Mouse (Mus musculus): ENCODE data around the gene 4931422A03Rik. TPM values are rescaled to one million over a fixed set of nuclear protein-coding genes. Genes with fewer than 3 reads are reported as not detected.
A peak's percentile ranks its signal among the peaks of the same experiment; 100 is the strongest.

The 4931422A03Rik gene
- polyA plus RNA-seq, 1 experiment from 2014 or later: 2.6 TPM

GRCm38 (mm10) chr2:103932480-103932879 lies 95.7 kb downstream of the 4931422A03Rik start:
- Histone ChIP-seq H3K4me2 (ENCODE audit: low read length) (no peak overlapping the region), H3K27me3 (ENCODE audit: control insufficient read depth, insufficient read depth, low read length) (no peaks in the 10 kb centered on the region)
- ATAC-seq (ENCODE audit: low FRiP score, low TSS enrichment): no peak

GRCm38 (mm10) chr2:103932025-103932424 lies 96.1 kb downstream of the 4931422A03Rik start:
- no peak for DNase-seq

More at GRCm38 (mm10) chr2:103932480-103932879, 95.7 kb downstream of the 4931422A03Rik start:
- Histone ChIP-seq H3K27ac (replicated peaks; ENCODE audit: low read depth, low read length) (no peak overlapping the region), H3K9ac (replicated peaks; ENCODE audit: low read length) (no peak overlapping the region), H3K36me3 (ENCODE audit: control insufficient read depth, insufficient read depth, low read length) (no peaks in the 10 kb centered on the region), H3K4me3 (replicated peaks; ENCODE audit: low read depth, low read length) (no peak overlapping the region), H3K4me1 (ENCODE audit: control insufficient read depth, insufficient read depth, low read length) (peaks cover 8% of the 10 kb centered on the region; the same call in 1 of the 2 replicates), H3K9me3 (ENCODE audit: control insufficient read depth, low read length) (no peaks in the 10 kb centered on the region)
- WGBS: 81% methylated on average over 9 of the region's 9 CpGs
- DNase-seq: no peak

GRCm38 (mm10) chr2:103931511-103931911 lies 96.7 kb downstream of the 4931422A03Rik start:
- Histone ChIP-seq H3K36me3 (ENCODE audit: control insufficient read depth, insufficient read depth, low read length) (no peaks in the 10 kb centered on the region), H3K27ac (replicated peaks; ENCODE audit: low read depth, low read length) (no peak overlapping the region), H3K9ac (replicated peaks; ENCODE audit: low read length) (no peak overlapping the region), H3K4me1 (ENCODE audit: control insufficient read depth, insufficient read depth, low read length) (peaks cover 8% of the 10 kb centered on the region; the same call in 1 of the 2 replicates), H3K4me2 (ENCODE audit: low read length) (no peak overlapping the region), H3K27me3 (ENCODE audit: control insufficient read depth, insufficient read depth, low read length) (no peaks in the 10 kb centered on the region), H3K4me3 (replicated peaks; ENCODE audit: low read depth, low read length) (no peak overlapping the region), H3K9me3 (ENCODE audit: control insufficient read depth, low read length) (no peaks in the 10 kb centered on the region)
- WGBS: 77% methylated on average over 7 of the region's 7 CpGs
- ATAC-seq (ENCODE audit: low FRiP score, low TSS enrichment) (no peak), DNase-seq (no peak)

More at GRCm38 (mm10) chr2:103932025-103932424, 96.1 kb downstream of the 4931422A03Rik start:
- Histone ChIP-seq H3K9ac (replicated peaks; ENCODE audit: low read length) (no peak overlapping the region), H3K36me3 (ENCODE audit: control insufficient read depth, insufficient read depth, low read length) (no peaks in the 10 kb centered on the region), H3K27me3 (ENCODE audit: control insufficient read depth, insufficient read depth, low read length) (no peaks in the 10 kb centered on the region), H3K27ac (replicated peaks; ENCODE audit: low read depth, low read length) (no peak overlapping the region), H3K4me3 (replicated peaks; ENCODE audit: low read depth, low read length) (no peak overlapping the region), H3K4me1 (ENCODE audit: control insufficient read depth, insufficient read depth, low read length) (peaks cover 8% of the 10 kb centered on the region; the same call in 1 of the 2 replicates), H3K9me3 (ENCODE audit: control insufficient read depth, low read length) (no peaks in the 10 kb centered on the region), H3K4me2 (ENCODE audit: low read length) (no peak overlapping the region)
- 46% methylated on average over 2 of the region's 2 CpGs for WGBS
- no peak for ATAC-seq (ENCODE audit: low FRiP score, low TSS enrichment)

- no peak overlapping the region for H3K27ac ChIP-seq (replicated peaks; ENCODE audit: low read depth, low read length)
- WGBS: 51% methylated on average over 13 of the region's 13 CpGs
Observed at GRCm38 (mm10) chr2:103930306-103931019, 97.7 kb downstream of the 4931422A03Rik start.

GRCm38 (mm10) chr2:103927610-103928145 lies 100.5 kb downstream of the 4931422A03Rik start:
- H3K9ac ChIP-seq (replicated peaks; ENCODE audit: low read length): no peak overlapping the region
- H3K27me3 ChIP-seq (ENCODE audit: control insufficient read depth, insufficient read depth, low read length): no peaks in the 10 kb centered on the region
- no peaks in the 10 kb centered on the region for H3K36me3 ChIP-seq (ENCODE audit: control insufficient read depth, insufficient read depth, low read length)
- no peaks in the 10 kb centered on the region for H3K9me3 ChIP-seq (ENCODE audit: control insufficient read depth, low read length)
- 34% methylated on average over 1 of the region's 1 CpGs for WGBS
- no peak overlapping the region for H3K4me3 ChIP-seq (replicated peaks; ENCODE audit: low read depth, low read length)
- no peak for DNase-seq
- no peak overlapping the region for H3K4me2 ChIP-seq (ENCODE audit: low read length)
- no peak; the same call in 1 of the 2 replicates for ATAC-seq (ENCODE audit: low FRiP score, low TSS enrichment)
- no peak overlapping the region for H3K27ac ChIP-seq (replicated peaks; ENCODE audit: low read depth, low read length)
- peaks cover 4% of the 10 kb centered on the region; the same call in 1 of the 2 replicates for H3K4me1 ChIP-seq (ENCODE audit: control insufficient read depth, insufficient read depth, low read length)

More at GRCm38 (mm10) chr2:103930306-103931019, 97.7 kb downstream of the 4931422A03Rik start:
- Histone ChIP-seq H3K9me3 (ENCODE audit: control insufficient read depth, low read length) (no peaks in the 10 kb centered on the region), H3K9ac (replicated peaks; ENCODE audit: low read length) (no peak overlapping the region), H3K4me2 (ENCODE audit: low read length) (no peak overlapping the region), H3K4me1 (ENCODE audit: control insufficient read depth, insufficient read depth, low read length) (peaks cover 4% of the 10 kb centered on the region; the same call in 1 of the 2 replicates), H3K4me3 (replicated peaks; ENCODE audit: low read depth, low read length) (no peak overlapping the region), H3K27me3 (ENCODE audit: control insufficient read depth, insufficient read depth, low read length) (no peaks in the 10 kb centered on the region), H3K36me3 (ENCODE audit: control insufficient read depth, insufficient read depth, low read length) (no peaks in the 10 kb centered on the region)
- DNase-seq (peak; percentile 38), ATAC-seq (ENCODE audit: low FRiP score, low TSS enrichment) (no peak)

- 89% methylated on average over 4 of the region's 4 CpGs for WGBS
- no peak overlapping the region for H3K4me3 ChIP-seq (replicated peaks; ENCODE audit: low read depth, low read length)
- H3K27ac ChIP-seq (replicated peaks; ENCODE audit: low read depth, low read length): no peak overlapping the region
- no peaks in the 10 kb centered on the region for H3K9me3 ChIP-seq (ENCODE audit: control insufficient read depth, low read length)
- DNase-seq (no peak), ATAC-seq (ENCODE audit: low FRiP score, low TSS enrichment) (no peak)
- no peaks in the 10 kb centered on the region for H3K36me3 ChIP-seq (ENCODE audit: control insufficient read depth, insufficient read depth, low read length)
- peaks cover 4% of the 10 kb centered on the region; the same call in 1 of the 2 replicates for H3K4me1 ChIP-seq (ENCODE audit: control insufficient read depth, insufficient read depth, low read length)
- H3K27me3 ChIP-seq (ENCODE audit: control insufficient read depth, insufficient read depth, low read length): no peaks in the 10 kb centered on the region
- no peak overlapping the region for H3K4me2 ChIP-seq (ENCODE audit: low read length)
- no peak overlapping the region for H3K9ac ChIP-seq (replicated peaks; ENCODE audit: low read length)
Observed at GRCm38 (mm10) chr2:103926586-103927113, 101.5 kb downstream of the 4931422A03Rik start.

GRCm38 (mm10) chr2:103919488-103919887 lies 108.7 kb downstream of the 4931422A03Rik start:
- Histone ChIP-seq H3K4me1 (ENCODE audit: control insufficient read depth, insufficient read depth, low read length) (no peaks in the 10 kb centered on the region), H3K9me3 (ENCODE audit: control insufficient read depth, low read length) (no peaks in the 10 kb centered on the region), H3K4me2 (ENCODE audit: low read length) (no peak overlapping the region), H3K27me3 (ENCODE audit: control insufficient read depth, insufficient read depth, low read length) (no peaks in the 10 kb centered on the region), H3K9ac (replicated peaks; ENCODE audit: low read length) (no peak overlapping the region), H3K36me3 (ENCODE audit: control insufficient read depth, insufficient read depth, low read length) (no peaks in the 10 kb centered on the region), H3K27ac (replicated peaks; ENCODE audit: low read depth, low read length) (no peak overlapping the region), H3K4me3 (replicated peaks; ENCODE audit: low read depth, low read length) (no peak overlapping the region)
- WGBS: 51% methylated on average over 6 of the region's 6 CpGs
- ATAC-seq (ENCODE audit: low FRiP score, low TSS enrichment): no peak
- no peak for DNase-seq

GRCm38 (mm10) chr2:103918375-103918774 lies 109.8 kb downstream of the 4931422A03Rik start:
- H3K9me3 ChIP-seq (ENCODE audit: control insufficient read depth, low read length): no peaks in the 10 kb centered on the region
- H3K27me3 ChIP-seq (ENCODE audit: control insufficient read depth, insufficient read depth, low read length): no peaks in the 10 kb centered on the region
- DNase-seq (no peak), ATAC-seq (ENCODE audit: low FRiP score, low TSS enrichment) (no peak)
- WGBS: 91% methylated on average over 2 of the region's 2 CpGs
- H3K4me3 ChIP-seq (replicated peaks; ENCODE audit: low read depth, low read length): no peak overlapping the region
- no peaks in the 10 kb centered on the region for H3K36me3 ChIP-seq (ENCODE audit: control insufficient read depth, insufficient read depth, low read length)
- no peak overlapping the region for H3K9ac ChIP-seq (replicated peaks; ENCODE audit: low read length)
- H3K4me2 ChIP-seq (ENCODE audit: low read length): no peak overlapping the region
- H3K4me1 ChIP-seq (ENCODE audit: control insufficient read depth, insufficient read depth, low read length): no peaks in the 10 kb centered on the region
- no peak overlapping the region for H3K27ac ChIP-seq (replicated peaks; ENCODE audit: low read depth, low read length)
